Mouse (Mus musculus) thymus, adult 2 months (tissue): ENCODE data around the gene Galnt10.

Source experiments
- CTCF ChIP-seq: fragments of 200-500 bp; IDR thresholded peaks from 2 replicates; pipeline ENCODE4 v1.5.1; 2012; ENCODE audit warnings: mild to moderate bottlenecking, control low read depth, low read length, moderate library complexity, borderline replicate concordance; ENCODE audit not compliant: control insufficient read depth, poor library complexity, insufficient read depth; ENCODE audit errors: extremely low read depth
- POLR2A ChIP-seq: fragments of 200-500 bp; IDR thresholded peaks from 2 replicates; pipeline ENCODE4 v1.6.1; 2012; ENCODE audit warnings: mild to moderate bottlenecking, low read length, control low read depth, moderate library complexity; ENCODE audit not compliant: control insufficient read depth, poor library complexity, insufficient read depth; ENCODE audit errors: extremely low read depth

- TF ChIP-seq CTCF, result no peak
- TF ChIP-seq POLR2A, result no peak
Measured at GRCm38 (mm10) chr11:57600113-57600512, 45.1 kb upstream of the Galnt10 start.
